Mouse (Mus musculus): ENCODE measurements at regions not wholly inside any gene's neighbourhood (a gene's known extent, or its start where the extent isn't known, plus 50 kb on each side); places are given as distances from the start of the nearest gene placed in this dataset.

- TF ChIP-seq CTCF (IDR thresholded peaks at IDR 0.05; ENCODE audit: control insufficient read depth, insufficient read depth, insufficient replicate concordance, low read depth, low read length) (no peak), POLR2A (IDR thresholded peaks at IDR 0.05; ENCODE audit: control insufficient read depth, low read depth, low read length) (no peak)
Measured at GRCm38 (mm10) chr8:103494670-103495069, 606.8 kb upstream of the Cdh5 start.

Data from testis, adult 2 months (tissue).